15 mouse cellular contexts compared by ENCODE assay signal in the genomic region with DNA sequence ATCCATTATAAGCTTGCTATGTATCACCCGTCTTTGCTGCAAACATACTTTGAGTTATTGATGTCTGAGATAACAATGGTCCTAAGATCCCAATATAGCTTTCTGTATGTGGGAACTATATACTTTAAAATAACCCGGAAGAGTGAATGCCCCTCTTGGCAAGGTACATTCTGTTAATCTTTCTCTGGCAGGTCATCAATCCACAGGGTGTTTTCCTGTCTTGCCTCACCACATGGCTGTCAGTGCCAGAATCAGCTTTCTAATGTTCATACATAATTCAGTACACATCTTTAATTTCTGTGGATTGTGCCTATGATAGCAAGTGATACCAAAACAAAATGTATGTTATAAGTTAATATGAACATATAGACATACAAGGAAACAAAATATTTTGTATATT.
DNase-seq lines count a peak whose midpoint lies in the region; ATAC-seq and TF ChIP-seq lines count a peak whose summit lies in the region.
"Had no signal": no experiment of that assay in that cellular context is flagged by ENCODE, and none has a peak within 500 bp of the region (broad histone marks: within the 10 kb centered on the region; RNA-seq: fewer than 3 reads in every experiment).

No protein-coding gene starts in this region.

- no peak overlapping the region for H3K4me3 ChIP-seq in hindbrain, postnatal 0 days (ENCODE audit: low read length)
- H3K4me3 ChIP-seq in hindbrain, embryonic 14.5 days (replicated peaks; ENCODE audit: low read length), result no peak overlapping the region
- H3K4me3 ChIP-seq: embryonic facial prominence, embryonic 10.5 days; embryonic facial prominence, embryonic 12.5 days; forebrain, embryonic 15.5 days had no signal

- no peak overlapping the region for H3K9ac ChIP-seq in hindbrain, postnatal 0 days (replicated peaks; ENCODE audit: low read length)
- H3K9ac ChIP-seq in hindbrain, embryonic 14.5 days, result no peak overlapping the region
- H3K9ac ChIP-seq: embryonic facial prominence, embryonic 12.5 days; forebrain, embryonic 15.5 days; forebrain, postnatal 0 days had no signal

- no peak for TF ChIP-seq CTCF in hindbrain, postnatal 0 days (IDR thresholded peaks at IDR 0.05; ENCODE audit: low read depth)
- no peak for TF ChIP-seq CTCF in brain, embryonic 14.5 days (IDR thresholded peaks at IDR 0.05; ENCODE audit: borderline replicate concordance, extremely low read depth, insufficient read depth, insufficient read length)

- H3K36me3 ChIP-seq in hindbrain, postnatal 0 days (ENCODE audit: insufficient read depth, low read length), result no peaks in the 10 kb centered on the region
- no peaks in the 10 kb centered on the region for H3K36me3 ChIP-seq in hindbrain, embryonic 14.5 days (replicated peaks; ENCODE audit: control insufficient read depth, insufficient read depth)
- H3K36me3 ChIP-seq: embryonic facial prominence, embryonic 10.5 days; embryonic facial prominence, embryonic 12.5 days; forebrain, embryonic 15.5 days had no signal

- no peaks in the 10 kb centered on the region for H3K9me3 ChIP-seq in hindbrain, postnatal 0 days (ENCODE audit: low read length)
- H3K9me3 ChIP-seq in hindbrain, embryonic 14.5 days (ENCODE audit: control insufficient read depth, low read length), result no peaks in the 10 kb centered on the region
- H3K9me3 ChIP-seq: embryonic facial prominence, embryonic 10.5 days; embryonic facial prominence, embryonic 12.5 days; forebrain, embryonic 15.5 days had no signal

- no peak for TF ChIP-seq POLR2A in brain, embryonic 14.5 days (IDR thresholded peaks at IDR 0.05; ENCODE audit: borderline replicate concordance, extremely low read depth, insufficient read depth, insufficient read length, poor library complexity, severe bottlenecking)

- H3K4me2 ChIP-seq in hindbrain, postnatal 0 days (ENCODE audit: low read depth, low read length), result no peak overlapping the region
- no peak overlapping the region for H3K4me2 ChIP-seq in hindbrain, embryonic 14.5 days (replicated peaks)
- H3K4me2 ChIP-seq: embryonic facial prominence, embryonic 12.5 days; forebrain, embryonic 15.5 days had no signal

- intact Hi-C loops in gastrocnemius, postnatal 14 days (cut with DNase I; ENCODE audit: low total_unique reads), result no loop called here

- H3K27ac ChIP-seq in hindbrain, postnatal 0 days, result no peak overlapping the region
- no peak overlapping the region for H3K27ac ChIP-seq in hindbrain, embryonic 14.5 days
- H3K27ac ChIP-seq: embryonic facial prominence, embryonic 10.5 days; embryonic facial prominence, embryonic 12.5 days; forebrain, embryonic 15.5 days had no signal

- peak; percentile 43 to 70 for DNase-seq in cerebellum, postnatal 14 days
- DNase-seq in cerebellum, adult 11 months, result no peak
- DNase-seq in hindbrain, postnatal 0 days (ENCODE audit: low spot score), result peak; percentile 28
- no peak for DNase-seq in hindbrain, embryonic 14.5 days (ENCODE audit: low spot score)
- peak; percentile 12 for DNase-seq in brain, embryonic 14.5 days (ENCODE audit: low read depth)
- no peak for DNase-seq in gastrocnemius, postnatal 14 days
- DNase-seq: adrenal gland, adult 2 months; adrenal gland, postnatal 10 days; adrenal gland, postnatal 25 days; cerebellum, adult 2 months; cerebellum, adult 9-10 months; forebrain, postnatal 0 days had no signal

- H3K4me1 ChIP-seq in hindbrain, postnatal 0 days (ENCODE audit: insufficient read depth, low read length), result no peaks in the 10 kb centered on the region
- H3K4me1 ChIP-seq in hindbrain, embryonic 14.5 days (replicated peaks; ENCODE audit: control insufficient read depth, insufficient read depth, low read length), result no peaks in the 10 kb centered on the region
- H3K4me1 ChIP-seq: embryonic facial prominence, embryonic 10.5 days; embryonic facial prominence, embryonic 12.5 days; forebrain, embryonic 15.5 days had no signal

- no peaks in the 10 kb centered on the region for H3K27me3 ChIP-seq in hindbrain, postnatal 0 days (ENCODE audit: insufficient read depth, low read length)
- H3K27me3 ChIP-seq in hindbrain, embryonic 14.5 days (ENCODE audit: control insufficient read depth, insufficient read depth, low read length), result no peaks in the 10 kb centered on the region
- H3K27me3 ChIP-seq: embryonic facial prominence, embryonic 12.5 days; forebrain, embryonic 15.5 days had no signal

- 49% methylated on average over 2 of the region's 2 CpGs for WGBS in hindbrain, postnatal 0 days
- 60% methylated on average over 2 of the region's 2 CpGs for WGBS in hindbrain, embryonic 14.5 days

- ATAC-seq in hindbrain, postnatal 0 days, result no peak
- ATAC-seq in hindbrain, embryonic 14.5 days (ENCODE audit: low FRiP score), result no peak
- ATAC-seq: forebrain, embryonic 15.5 days; forebrain, postnatal 0 days had no signal

Comparison
In these comparisons a context has a peak if more than half of its experiments do, and no peak if none do; other contexts are left out.
1. DNase-seq: peak in cerebellum, postnatal 14 days (2 of 2), hindbrain, postnatal 0 days (single experiment) and brain, embryonic 14.5 days (single experiment); none in cerebellum, adult 11 months (single experiment), hindbrain, embryonic 14.5 days (single experiment) and gastrocnemius, postnatal 14 days (single experiment).